Mouse (Mus musculus) neural tube, embryonic 11.5 days (tissue): ENCODE measurements at regions not wholly inside any gene's neighbourhood (a gene's known extent, or its start where the extent isn't known, plus 50 kb on each side); places are given as distances from the start of the nearest gene placed in this dataset.

Source experiments
- ATAC-seq: fragments of 200-750 bp; cut with Nextera tagmentation; 2 replicates; pipeline ENCODE4 v1.8.0; 2017; ENCODE audit warnings: moderate number of reproducible peaks, mild to moderate bottlenecking, moderate TSS enrichment, moderate library complexity; ENCODE audit not compliant: insufficient read depth, low FRiP score, low TSS enrichment
- DNase-seq: peaks from one replicate; pipeline ENCODE4 v3.0.0-alpha.2; 2015; ENCODE audit warnings: low spot score
- H3K27ac ChIP-seq: fragments of 300-500 bp; sonication (generic); 2 replicates; pipeline ENCODE4 v1.5.1; 2014; ENCODE audit warnings: low read depth, mild to moderate bottlenecking, low read length
- H3K27me3 ChIP-seq: fragments of 300-500 bp; sonication (generic); 2 replicates; pipeline ENCODE4 v1.6.1; 2014; ENCODE audit warnings: mild to moderate bottlenecking, low read length, mixed read lengths; ENCODE audit not compliant: control insufficient read depth, insufficient read depth
- H3K36me3 ChIP-seq: fragments of 300-500 bp; sonication (generic); 2 replicates; pipeline ENCODE4 v1.6.1; 2014; ENCODE audit warnings: mild to moderate bottlenecking, low read length, moderate library complexity, mixed read lengths; ENCODE audit not compliant: control insufficient read depth, insufficient read depth
- H3K4me1 ChIP-seq: fragments of 300-500 bp; sonication (generic); 2 replicates; pipeline ENCODE4 v1.6.1; 2014; ENCODE audit warnings: low read length, mixed read lengths; ENCODE audit not compliant: control insufficient read depth, insufficient read depth
- H3K4me2 ChIP-seq: fragments of 300-500 bp; sonication (generic); 2 replicates; pipeline ENCODE4 v1.6.1; 2014; ENCODE audit warnings: low read depth, mild to moderate bottlenecking, moderate library complexity
- H3K4me3 ChIP-seq: fragments of 300-500 bp; sonication (generic); 2 replicates; pipeline ENCODE4 v1.5.1; 2014; ENCODE audit warnings: low read depth, low read length
- H3K9ac ChIP-seq: fragments of 300-500 bp; sonication (generic); 2 replicates; pipeline ENCODE4 v1.6.1; 2014; ENCODE audit warnings: mild to moderate bottlenecking, low read length
- H3K9me3 ChIP-seq: fragments of 300-500 bp; sonication (generic); 2 replicates; pipeline ENCODE4 v1.6.1; 2016; ENCODE audit warnings: low read length; ENCODE audit not compliant: control insufficient read depth
- WGBS: fragments of 180-500 bp; shearing (Covaris S2); extraction: QIAGEN DNeasy Blood & Tissue Kit; methylation state at CpG from one replicate; pipeline ENCODE4 v1.1.7; 2014; 5-methylcytosine and 5-hydroxymethylcytosine counted together

DNA sequence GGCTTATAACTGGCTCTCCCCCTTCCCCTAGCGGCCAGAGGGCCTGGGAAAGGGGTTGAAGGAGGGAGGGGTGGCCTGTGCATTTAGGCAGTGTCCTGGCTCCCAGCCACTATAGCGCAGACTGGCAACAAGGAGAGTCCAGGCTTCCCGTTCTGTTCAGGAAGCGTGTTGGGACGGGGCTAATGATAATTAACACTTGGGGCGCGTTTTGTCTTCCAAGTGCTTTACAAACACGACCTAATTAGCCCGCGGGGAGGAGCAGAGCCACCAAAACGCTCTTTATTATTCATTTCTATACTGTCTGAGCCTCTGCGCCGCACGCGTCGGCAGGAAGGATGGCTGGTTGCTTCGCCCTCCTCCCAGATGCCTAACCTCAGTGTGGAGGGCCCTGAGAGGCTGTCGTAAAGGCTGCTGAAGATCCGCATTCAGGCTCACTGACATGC, 123.0 kb upstream of the 4931429L15Rik start:
- DNase-seq (peak; percentile 60), ATAC-seq (no peak)
- H3K9me3 ChIP-seq, result no peaks in the 10 kb centered on the region
- H3K36me3 ChIP-seq, result no peaks in the 10 kb centered on the region
- peak overlapping the region; percentile 38 for H3K4me2 ChIP-seq
- H3K27ac ChIP-seq, result no peak overlapping the region
- H3K9ac ChIP-seq, result no peak overlapping the region
- H3K27me3 ChIP-seq, result peaks cover 18% of the 10 kb centered on the region
- H3K4me1 ChIP-seq, result peaks cover 5% of the 10 kb centered on the region
- H3K4me3 ChIP-seq, result peak overlapping the region; percentile 17
- whole genome bisulfite sequencing, result under 1% methylated on average over 19 of the region's 19 CpGs

DNA sequence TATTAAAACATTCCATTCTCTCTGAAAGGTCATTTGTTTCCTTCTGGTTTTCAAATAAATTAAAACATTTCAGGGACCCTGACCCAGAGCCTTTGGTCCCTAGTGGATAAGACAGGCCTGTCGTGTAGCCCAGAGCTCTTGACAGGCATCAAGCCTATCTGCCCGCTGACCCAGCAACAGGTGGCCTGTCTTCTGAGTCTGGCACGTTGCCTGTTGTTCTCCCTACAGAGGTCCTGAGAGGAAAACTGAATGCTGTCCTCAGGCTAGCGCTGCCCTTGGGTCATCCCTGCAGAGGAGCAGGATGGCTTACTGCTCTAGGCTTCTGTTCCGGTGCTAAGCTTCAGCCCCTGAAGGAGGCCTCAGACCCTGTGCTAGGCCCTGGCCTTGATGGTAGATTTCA, 120.4 kb upstream of the 4931429L15Rik start:
- Histone ChIP-seq H3K27ac (no peak overlapping the region), H3K36me3 (no peaks in the 10 kb centered on the region), H3K4me1 (peaks cover 5% of the 10 kb centered on the region), H3K9ac (no peak overlapping the region), H3K4me2 (no peak overlapping the region), H3K4me3 (no peak overlapping the region), H3K27me3 (peaks cover 18% of the 10 kb centered on the region), H3K9me3 (no peaks in the 10 kb centered on the region)
- no peak for DNase-seq
- no peak for ATAC-seq
- 73% methylated on average over 5 of the region's 5 CpGs for WGBS

DNA sequence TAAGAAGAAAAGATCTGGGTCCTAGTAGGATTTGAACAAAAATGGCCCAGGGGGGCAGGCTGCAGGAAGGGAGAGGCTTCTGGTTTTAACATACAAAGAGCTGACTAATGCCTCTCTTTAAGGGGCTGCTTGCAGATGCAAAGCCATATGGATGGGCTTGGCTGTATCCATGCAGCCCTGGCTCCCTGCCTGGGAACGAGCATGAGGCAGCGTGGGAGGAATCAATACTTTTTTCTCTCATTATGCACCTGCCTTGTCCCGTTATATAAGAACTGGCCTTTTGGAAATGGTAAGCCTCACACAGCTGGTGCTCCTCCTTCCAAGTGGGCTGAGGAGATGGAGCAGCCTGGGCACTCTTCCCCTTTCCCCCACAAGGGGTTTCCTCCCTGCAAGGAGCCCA, 114.9 kb upstream of the 4931429L15Rik start:
- Histone ChIP-seq H3K27ac (no peak overlapping the region), H3K4me2 (no peak overlapping the region), H3K9me3 (no peaks in the 10 kb centered on the region), H3K4me3 (no peak overlapping the region), H3K36me3 (no peaks in the 10 kb centered on the region), H3K9ac (no peak overlapping the region), H3K27me3 (no peaks in the 10 kb centered on the region), H3K4me1 (no peaks in the 10 kb centered on the region)
- 87% methylated on average over 3 of the region's 3 CpGs for WGBS
- DNase-seq (no peak), ATAC-seq (no peak)

DNA sequence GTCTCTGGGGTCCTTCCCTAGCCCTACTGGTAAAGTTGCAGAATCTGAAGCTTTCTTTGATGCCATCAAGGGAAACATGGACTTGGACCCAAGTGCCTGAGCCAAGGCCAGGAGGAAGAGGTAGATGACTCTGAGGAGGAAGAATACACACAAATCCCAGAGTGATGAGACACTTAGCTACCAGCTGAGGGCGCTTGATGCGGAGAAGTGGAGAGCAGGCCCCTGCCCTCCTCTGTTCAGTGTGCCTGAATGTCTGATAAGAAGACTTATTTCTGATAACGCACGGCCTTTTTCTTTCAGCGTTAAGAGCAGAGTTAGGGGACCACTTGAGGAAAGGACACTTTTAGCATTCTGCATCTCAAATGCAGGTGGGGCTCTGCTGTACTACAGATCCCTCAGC, 113.9 kb upstream of the 4931429L15Rik start:
- Histone ChIP-seq H3K27ac (no peak overlapping the region), H3K4me2 (no peak overlapping the region), H3K27me3 (no peaks in the 10 kb centered on the region), H3K4me3 (no peak overlapping the region), H3K9me3 (no peaks in the 10 kb centered on the region), H3K4me1 (no peaks in the 10 kb centered on the region), H3K9ac (no peak overlapping the region), H3K36me3 (no peaks in the 10 kb centered on the region)
- DNase-seq (no peak), ATAC-seq (no peak)
- 83% methylated on average over 5 of the region's 5 CpGs for WGBS

GRCm38 (mm10) chr9:46431053-46431452, 111.3 kb upstream of the 4931429L15Rik start:
- DNase-seq, result no peak
- ATAC-seq, result no peak
- no peaks in the 10 kb centered on the region for H3K27me3 ChIP-seq
- no peak overlapping the region for H3K9ac ChIP-seq
- no peaks in the 10 kb centered on the region for H3K4me1 ChIP-seq
- WGBS, result 82% methylated on average over 13 of the region's 13 CpGs
- H3K4me3 ChIP-seq, result no peak overlapping the region
- H3K4me2 ChIP-seq, result no peak overlapping the region
- no peak overlapping the region for H3K27ac ChIP-seq
- no peaks in the 10 kb centered on the region for H3K9me3 ChIP-seq
- H3K36me3 ChIP-seq, result no peaks in the 10 kb centered on the region

DNA sequence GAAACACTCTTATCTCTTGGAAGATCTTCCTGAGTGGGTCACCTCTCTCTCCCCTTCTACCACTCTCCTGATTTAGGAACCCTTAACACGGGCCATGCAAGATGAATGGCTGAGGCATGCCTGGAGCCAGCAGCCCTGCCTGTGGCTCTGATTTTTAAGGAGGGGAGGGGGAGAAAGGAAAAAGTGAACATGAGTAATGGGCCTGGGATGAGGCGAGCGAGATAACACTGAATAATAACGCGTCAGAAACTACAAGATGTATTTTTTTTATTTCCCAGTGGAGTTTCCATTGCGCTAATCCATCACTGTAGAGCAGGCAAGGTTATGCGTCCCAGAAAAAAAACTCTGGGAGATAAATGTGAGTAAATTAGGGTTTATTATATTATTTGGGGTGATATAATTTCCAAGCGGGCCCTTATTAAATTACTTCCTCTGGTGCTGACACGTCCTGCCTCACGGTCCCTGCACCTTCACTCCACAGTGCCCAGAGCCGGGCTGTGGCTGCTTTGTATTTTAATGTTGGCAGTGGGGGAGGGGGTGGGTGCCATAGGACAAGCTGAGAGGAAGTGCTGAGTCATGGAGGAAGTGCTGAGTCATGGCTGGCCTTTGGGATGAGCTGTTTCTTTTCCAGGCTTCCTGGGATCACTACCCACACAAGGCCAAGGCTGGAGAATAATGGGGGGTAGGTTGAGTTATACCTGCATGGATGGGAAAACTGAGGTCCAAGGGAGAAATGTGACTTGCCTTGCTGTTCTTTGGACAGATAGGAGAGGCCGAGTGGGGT, 103.6 kb upstream of the 4931429L15Rik start:
- no peaks in the 10 kb centered on the region for H3K27me3 ChIP-seq
- no peak overlapping the region for H3K9ac ChIP-seq
- 78% methylated on average over 12 of the region's 12 CpGs for WGBS
- no peak overlapping the region for H3K27ac ChIP-seq
- DNase-seq (peak; percentile 47), ATAC-seq (no peak)
- no peak overlapping the region for H3K4me3 ChIP-seq
- no peaks in the 10 kb centered on the region for H3K36me3 ChIP-seq
- no peak overlapping the region for H3K4me2 ChIP-seq
- H3K9me3 ChIP-seq, result no peaks in the 10 kb centered on the region
- H3K4me1 ChIP-seq, result no peaks in the 10 kb centered on the region; the same call in 1 of the 2 replicates

- Histone ChIP-seq H3K36me3 (no peaks in the 10 kb centered on the region), H3K4me1 (no peaks in the 10 kb centered on the region; the same call in 1 of the 2 replicates), H3K4me3 (no peak overlapping the region), H3K27me3 (no peaks in the 10 kb centered on the region), H3K4me2 (no peak overlapping the region), H3K27ac (no peak overlapping the region), H3K9ac (no peak overlapping the region), H3K9me3 (no peaks in the 10 kb centered on the region)
- no peak for ATAC-seq
- no peak for DNase-seq
- 39% methylated on average over 7 of the region's 7 CpGs for WGBS
Measured at GRCm38 (mm10) chr9:46421688-46422274, 102.0 kb upstream of the 4931429L15Rik start.

DNA sequence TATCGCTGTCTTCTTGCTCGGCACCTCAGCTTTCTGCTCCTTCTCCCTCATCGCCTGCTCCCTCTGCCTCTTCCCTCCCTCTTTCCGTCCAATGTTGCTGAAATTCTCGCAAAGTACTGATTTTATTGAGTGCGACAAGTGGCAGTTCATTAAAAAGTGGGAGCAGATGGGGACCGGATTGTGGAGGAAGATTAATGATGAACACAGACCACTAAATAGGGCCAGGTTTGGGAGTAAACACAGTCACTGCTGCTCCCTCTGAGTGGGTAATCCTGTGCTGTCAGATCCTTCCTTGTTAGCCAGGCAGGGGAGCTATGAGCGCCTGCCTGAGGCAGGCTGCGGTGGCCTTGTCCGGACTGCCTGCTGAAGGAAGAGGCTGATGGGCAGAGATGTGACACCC, 91.9 kb upstream of the 4931429L15Rik start:
- Histone ChIP-seq H3K4me2 (no peak overlapping the region), H3K4me1 (no peaks in the 10 kb centered on the region), H3K4me3 (no peak overlapping the region), H3K27me3 (no peaks in the 10 kb centered on the region), H3K27ac (no peak overlapping the region), H3K36me3 (no peaks in the 10 kb centered on the region), H3K9me3 (no peaks in the 10 kb centered on the region), H3K9ac (no peak overlapping the region)
- WGBS, result 75% methylated on average over 10 of the region's 10 CpGs
- ATAC-seq, result no peak
- DNase-seq, result no peak

- Histone ChIP-seq H3K4me1 (no peaks in the 10 kb centered on the region), H3K27ac (no peak overlapping the region), H3K4me2 (no peak overlapping the region), H3K9me3 (no peaks in the 10 kb centered on the region), H3K9ac (no peak overlapping the region), H3K4me3 (no peak overlapping the region), H3K27me3 (no peaks in the 10 kb centered on the region), H3K36me3 (no peaks in the 10 kb centered on the region)
- DNase-seq (no peak), ATAC-seq (no peak)
- WGBS, result 77% methylated on average over 10 of the region's 10 CpGs
Measured at GRCm38 (mm10) chr9:46408776-46409175, 89.0 kb upstream of the 4931429L15Rik start.
